Mouse (Mus musculus) cerebellum, adult (tissue): Measurements from ENCODE around the gene Bpifb6.

Experiments
- ATAC-seq: cut with Nextera tagmentation; 2 replicates; pipeline ENCODE4 v1.9.2; 2017; ENCODE audit warnings: mild to moderate bottlenecking, moderate library complexity, mixed read lengths; ENCODE audit not compliant: insufficient number of reproducible peaks, low FRiP score, low TSS enrichment

Bpifb6 gene

GRCm38 (mm10) chr2:153953836-153954235 is 53.6 kb downstream of the Bpifb6 start:
- no peak for ATAC-seq
